Mouse (Mus musculus): ENCODE results near the gene Siah2.

Siah2 gene

GRCm38 (mm10) chr3:58691997-58692721 lies at the start of gene Siah2:
Siah2 (minus strand) TSS chr3:58692400.
- DNase-seq (ENCODE audit: low read depth in 2 of 2, low spot score in 2 of 2) = peak; percentile 86 to 88

- no peak for DNase-seq (ENCODE audit: low read depth in 2 of 2, low spot score in 2 of 2)
These were observed 47.3 kb upstream of the Siah2 start for GRCm38 (mm10) chr3:58739536-58739935.

GRCm38 (mm10) chr3:58738346-58739089 lies 46.3 kb upstream of the Siah2 start:
- no peak for DNase-seq (ENCODE audit: low read depth in 2 of 2, low spot score in 2 of 2)

- no peak for DNase-seq (ENCODE audit: low read depth in 2 of 2, low spot score in 2 of 2)
These were observed 39.3 kb upstream of the Siah2 start for GRCm38 (mm10) chr3:58731520-58731919.

DNA sequence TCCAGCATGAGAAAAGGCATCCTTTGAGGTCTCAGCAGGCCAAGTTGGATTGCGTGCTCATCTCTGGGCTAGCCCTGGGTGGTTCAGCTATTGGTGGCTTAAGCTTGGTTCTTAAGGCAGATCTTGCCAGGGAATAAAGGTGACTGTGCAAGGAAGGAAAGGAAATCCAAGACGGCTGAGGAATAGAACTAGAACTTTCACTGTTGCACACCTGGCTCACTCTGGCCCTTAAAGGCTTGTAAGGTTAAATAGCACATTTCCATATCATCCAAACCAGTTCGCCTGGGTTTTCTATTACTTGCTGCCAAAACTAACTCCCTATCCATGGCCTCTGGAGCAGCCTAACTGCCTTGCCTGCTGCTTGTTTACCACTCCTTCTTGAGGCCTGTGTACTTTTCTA lies 38.4 kb upstream of the Siah2 start:
- DNase-seq (ENCODE audit: low read depth in 2 of 2, low spot score in 2 of 2) = no peak

- DNase-seq (ENCODE audit: low read depth in 2 of 2, low spot score in 2 of 2) = no peak
These were observed 37.3 kb upstream of the Siah2 start for GRCm38 (mm10) chr3:58729549-58729948.

- DNase-seq (ENCODE audit: low read depth in 2 of 2, low spot score in 2 of 2) = no peak
These were observed 35.4 kb upstream of the Siah2 start for GRCm38 (mm10) chr3:58727601-58728000.

- no peak for DNase-seq (ENCODE audit: low read depth in 2 of 2, low spot score in 2 of 2)
These were observed 34.8 kb upstream of the Siah2 start for GRCm38 (mm10) chr3:58727012-58727411.

- no peak for DNase-seq (ENCODE audit: low read depth in 2 of 2, low spot score in 2 of 2)
These were observed 34.2 kb upstream of the Siah2 start for GRCm38 (mm10) chr3:58726374-58726773.

DNA sequence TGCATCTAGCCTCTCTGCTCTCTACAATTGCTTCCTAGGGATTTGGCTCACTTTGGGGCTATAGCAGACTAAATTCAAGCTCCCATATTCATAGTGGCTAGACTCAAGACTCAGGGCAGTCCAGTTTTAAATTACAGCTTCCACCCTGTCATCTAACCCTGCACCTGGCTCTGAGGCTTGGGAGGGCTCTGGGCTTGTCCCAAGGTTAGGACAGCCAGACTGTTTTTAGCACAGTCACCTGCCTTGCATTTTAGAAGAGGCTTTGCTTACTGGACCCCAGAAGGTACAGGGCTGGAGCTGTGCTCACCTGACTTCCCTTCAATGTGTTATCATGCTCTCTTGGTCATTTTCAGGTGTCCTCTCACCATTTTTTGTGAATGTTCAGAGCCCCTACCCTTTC lies 32.6 kb upstream of the Siah2 start:
- DNase-seq (ENCODE audit: low read depth in 2 of 2, low spot score in 2 of 2) = no peak

DNA sequence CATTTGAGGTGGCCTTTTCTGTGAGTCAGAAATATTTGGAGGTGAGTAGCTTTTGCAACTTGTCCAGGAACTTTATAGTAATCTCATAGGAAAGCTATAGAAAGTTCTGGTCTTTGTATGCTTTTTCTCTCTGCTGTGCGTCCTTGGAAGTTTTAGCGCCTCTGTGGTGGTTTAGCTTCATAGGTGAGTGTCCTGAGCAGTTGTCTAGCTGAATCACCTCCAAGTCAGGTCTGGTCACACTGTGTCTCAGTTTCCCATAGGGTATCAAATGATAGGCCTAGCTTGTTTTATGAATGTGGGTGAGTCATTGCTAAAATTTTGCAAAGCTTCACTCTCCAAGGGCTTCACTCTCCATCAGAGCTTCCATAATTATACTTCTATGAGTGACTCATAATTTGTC lies 31.5 kb upstream of the Siah2 start:
- no peak for DNase-seq (ENCODE audit: low read depth in 2 of 2, low spot score in 2 of 2)

DNA sequence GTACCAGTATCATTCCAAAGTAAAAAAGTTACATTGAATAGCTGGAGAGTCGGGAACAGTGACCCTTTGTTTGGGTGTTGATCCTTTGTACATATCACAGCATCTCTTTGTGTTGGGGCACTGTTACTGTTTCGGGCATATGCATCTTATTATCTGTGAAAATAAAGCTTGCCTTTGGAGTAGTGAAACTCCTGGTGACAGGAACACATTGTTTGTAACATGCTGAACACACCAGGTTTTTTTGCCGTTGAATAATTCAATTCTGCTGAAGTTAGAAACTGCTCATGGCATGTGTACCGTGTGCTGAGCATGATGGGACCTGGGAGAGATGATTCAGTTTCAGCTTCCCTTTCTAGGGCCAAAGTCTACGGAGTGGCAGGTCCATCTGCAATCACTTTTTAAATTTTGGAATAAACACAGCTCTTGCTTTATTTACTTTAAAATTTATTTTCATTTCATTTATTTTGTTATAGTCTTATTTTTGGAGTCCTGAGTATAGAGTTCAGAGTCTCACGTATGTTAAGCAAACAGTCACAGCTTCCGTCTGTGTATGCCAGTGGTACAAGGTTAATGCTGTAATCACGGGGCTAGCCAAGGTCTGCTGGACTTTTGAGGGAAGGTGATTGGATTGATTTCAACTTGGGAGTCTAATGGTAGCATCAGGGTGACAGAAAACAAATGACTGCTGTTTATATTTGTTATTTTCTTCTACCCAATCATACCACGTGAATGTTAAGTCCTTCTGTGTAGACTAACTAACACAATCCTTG lies 27.4 kb upstream of the Siah2 start:
- no peak for DNase-seq (ENCODE audit: low read depth in 2 of 2, low spot score in 2 of 2)

DNA sequence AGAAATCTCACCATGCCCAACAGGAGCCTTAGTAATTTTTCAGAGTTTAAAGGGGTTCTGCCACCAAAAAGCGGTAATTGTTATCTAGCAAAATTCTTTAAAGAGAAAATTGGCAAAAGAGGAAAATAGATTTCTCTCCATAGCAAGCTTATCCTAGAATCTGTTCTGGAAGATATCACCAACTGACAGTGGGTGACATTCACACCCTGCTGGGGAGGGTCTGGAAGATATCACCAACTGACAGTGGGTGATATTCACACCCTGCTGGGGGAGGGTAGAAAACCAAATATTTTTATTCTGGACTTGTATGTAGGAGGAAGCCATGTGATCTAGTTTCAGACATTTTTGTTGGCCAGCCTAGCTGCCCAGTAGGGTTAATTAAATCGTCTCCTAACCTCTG lies 24.5 kb upstream of the Siah2 start:
- DNase-seq (ENCODE audit: low read depth in 2 of 2, low spot score in 2 of 2) = no peak

- DNase-seq (ENCODE audit: low read depth in 2 of 2, low spot score in 2 of 2) = no peak
These were observed 22.6 kb upstream of the Siah2 start for GRCm38 (mm10) chr3:58714767-58715166.

DNA sequence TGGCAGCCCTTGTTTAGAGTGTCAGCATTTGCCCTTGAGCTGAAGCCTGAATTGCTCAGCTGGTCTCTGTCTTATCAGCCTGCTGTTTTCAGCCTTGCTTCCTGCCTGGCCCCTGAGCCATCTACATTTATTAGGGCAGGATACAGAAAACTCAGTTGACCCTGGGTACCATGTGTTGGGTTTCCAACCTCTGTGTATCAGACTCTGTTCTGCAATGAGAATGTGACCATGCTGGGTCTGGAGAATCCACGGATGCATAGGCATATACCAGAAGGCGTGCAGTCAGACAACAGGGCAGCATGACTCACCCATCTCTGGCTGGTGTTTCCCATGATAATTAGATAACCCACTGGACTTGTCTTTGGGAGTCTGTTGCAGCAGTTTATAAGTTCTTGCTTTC lies 21.8 kb upstream of the Siah2 start:
- no peak for DNase-seq (ENCODE audit: low read depth in 2 of 2, low spot score in 2 of 2)

GRCm38 (mm10) chr3:58713191-58713590 lies 21.0 kb upstream of the Siah2 start:
- no peak for DNase-seq (ENCODE audit: low read depth in 2 of 2, low spot score in 2 of 2)

- no peak for DNase-seq (ENCODE audit: low read depth in 2 of 2, low spot score in 2 of 2)
These were observed 12.3 kb upstream of the Siah2 start for GRCm38 (mm10) chr3:58704547-58704946.

- no peak for DNase-seq (ENCODE audit: low read depth in 2 of 2, low spot score in 2 of 2)
These were observed 11.5 kb upstream of the Siah2 start for GRCm38 (mm10) chr3:58703748-58704147.

DNA sequence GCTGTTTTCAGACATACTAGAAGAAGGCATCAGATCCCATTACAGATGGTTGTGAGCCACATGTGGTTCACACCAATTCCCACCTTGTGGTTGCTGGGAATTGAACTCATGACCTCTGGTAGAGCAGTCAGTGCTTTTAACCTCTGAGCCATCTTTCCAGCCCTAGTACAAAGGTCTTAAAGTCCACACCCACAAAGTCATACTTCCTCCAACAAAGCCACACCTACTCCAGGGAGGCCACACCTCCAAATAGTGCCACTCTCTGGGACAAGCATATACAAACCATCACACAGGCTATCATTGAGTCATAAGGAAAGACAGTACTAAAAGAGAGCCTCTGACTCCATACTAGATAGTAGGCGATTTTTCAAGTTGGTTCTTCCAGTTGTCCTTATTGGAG lies 10.1 kb upstream of the Siah2 start:
- DNase-seq (ENCODE audit: low read depth in 2 of 2, low spot score in 2 of 2) = no peak

- no peak for DNase-seq (ENCODE audit: low read depth in 2 of 2, low spot score in 2 of 2)
These were observed 9.2 kb upstream of the Siah2 start for GRCm38 (mm10) chr3:58701441-58701840.

GRCm38 (mm10) chr3:58697926-58698325 lies 5.7 kb upstream of the Siah2 start:
- no peak for DNase-seq (ENCODE audit: low read depth in 2 of 2, low spot score in 2 of 2)

GRCm38 (mm10) chr3:58696806-58697205 lies 4.6 kb upstream of the Siah2 start:
- no peak for DNase-seq (ENCODE audit: low read depth in 2 of 2, low spot score in 2 of 2)

Data from CD8-positive naive resting alpha-beta T cell, adult 2 months (primary cell).